Mouse (Mus musculus) limb, embryonic 14.5 days (tissue): ENCODE results near the gene Card19. TPM values are rescaled to one million over a fixed set of nuclear protein-coding genes. Genes with fewer than 3 reads are reported as not detected.
A peak's percentile ranks its signal among the peaks of the same experiment; 100 is the strongest.

ENCODE experiments used
- ATAC-seq: fragments of 200-750 bp; cut with Nextera tagmentation; 2 replicates; pipeline ENCODE4 v1.8.0; 2017; ENCODE audit warnings: low read depth, moderate number of reproducible peaks, moderate TSS enrichment; ENCODE audit not compliant: low FRiP score
- DNase-seq: peaks from one replicate; pipeline ENCODE4 v3.0.0-alpha.2; 2015; ENCODE audit warnings: low spot score
- H3K27ac ChIP-seq: fragments of 300-500 bp; sonication (generic); replicated peaks from 2 replicates; pipeline ENCODE4 v1.5.1; 2014; ENCODE audit warnings: low read depth, mild to moderate bottlenecking, low read length, moderate library complexity, mixed read lengths
- H3K27me3 ChIP-seq: fragments of 300-500 bp; sonication (generic); 2 replicates; pipeline ENCODE4 v1.6.1; 2014; ENCODE audit warnings: low read length, mixed read lengths; ENCODE audit not compliant: control insufficient read depth, insufficient read depth
- H3K36me3 ChIP-seq: fragments of 300-500 bp; sonication (generic); 2 replicates; pipeline ENCODE4 v1.6.1; 2014; ENCODE audit warnings: mild to moderate bottlenecking, low read length, moderate library complexity, mixed read lengths; ENCODE audit not compliant: control insufficient read depth, insufficient read depth
- H3K4me1 ChIP-seq: fragments of 300-500 bp; sonication (generic); 2 replicates; pipeline ENCODE4 v1.6.1; 2014; ENCODE audit warnings: antibody characterized with exemption, low read length, mixed read lengths; ENCODE audit not compliant: control insufficient read depth, insufficient read depth
- H3K4me2 ChIP-seq: fragments of 300-500 bp; sonication (generic); replicated peaks from 2 replicates; pipeline ENCODE4 v1.6.1; 2014; ENCODE audit warnings: low read depth, mild to moderate bottlenecking, low read length, moderate library complexity; ENCODE audit not compliant: severe bottlenecking
- H3K4me3 ChIP-seq: fragments of 300-500 bp; sonication (generic); replicated peaks from 2 replicates; pipeline ENCODE4 v1.5.1; 2014; ENCODE audit warnings: low read length
- H3K9ac ChIP-seq: fragments of 300-500 bp; sonication (generic); 2 replicates; pipeline ENCODE4 v1.6.1; 2014; ENCODE audit warnings: mild to moderate bottlenecking, low read depth, low read length, moderate library complexity; ENCODE audit not compliant: severe bottlenecking
- H3K9me3 ChIP-seq: fragments of 300-500 bp; sonication (generic); 2 replicates; pipeline ENCODE4 v1.6.1; 2016; ENCODE audit warnings: low read length; ENCODE audit not compliant: control insufficient read depth
- POLR2A ChIP-seq: fragments of 200-500 bp; IDR thresholded peaks from 2 replicates; pipeline ENCODE4 v1.8.0; 2012; ENCODE audit warnings: inconsistent platforms, mild to moderate bottlenecking, moderate library complexity, borderline replicate concordance; ENCODE audit not compliant: insufficient read depth, insufficient read length; ENCODE audit errors: extremely low read depth
- WGBS: fragments of 180-500 bp; shearing (Covaris S2); extraction: QIAGEN DNeasy Blood & Tissue Kit; methylation state at CpG from one replicate; pipeline ENCODE4 v1.1.7; 2014; 5-methylcytosine and 5-hydroxymethylcytosine counted together
- polyA plus RNA-seq, 2 experiments: library from polyadenylated mRNA; depleted of rRNA in 1 of 2; stranded (reverse) in 1 of 2; unstranded in 1 of 2; fragments of >200 nt; fragmentation: Nextera tagmentation in 1 of 2; extraction: Ambion mirVana in 1 of 2; gene quantifications; 2 replicates each; pipeline versions ENCODE4 v1.2.1 to v1.2.3; 2012 to 2014

Card19 gene
- 71.3 and 93.1 TPM in 2 replicates for polyA plus RNA-seq (2012; rRNA removed)
- 67.1 and 71.4 TPM in 2 replicates for polyA plus RNA-seq (2014; fragmentation: Nextera tagmentation; extraction: Ambion mirVana)

DNA sequence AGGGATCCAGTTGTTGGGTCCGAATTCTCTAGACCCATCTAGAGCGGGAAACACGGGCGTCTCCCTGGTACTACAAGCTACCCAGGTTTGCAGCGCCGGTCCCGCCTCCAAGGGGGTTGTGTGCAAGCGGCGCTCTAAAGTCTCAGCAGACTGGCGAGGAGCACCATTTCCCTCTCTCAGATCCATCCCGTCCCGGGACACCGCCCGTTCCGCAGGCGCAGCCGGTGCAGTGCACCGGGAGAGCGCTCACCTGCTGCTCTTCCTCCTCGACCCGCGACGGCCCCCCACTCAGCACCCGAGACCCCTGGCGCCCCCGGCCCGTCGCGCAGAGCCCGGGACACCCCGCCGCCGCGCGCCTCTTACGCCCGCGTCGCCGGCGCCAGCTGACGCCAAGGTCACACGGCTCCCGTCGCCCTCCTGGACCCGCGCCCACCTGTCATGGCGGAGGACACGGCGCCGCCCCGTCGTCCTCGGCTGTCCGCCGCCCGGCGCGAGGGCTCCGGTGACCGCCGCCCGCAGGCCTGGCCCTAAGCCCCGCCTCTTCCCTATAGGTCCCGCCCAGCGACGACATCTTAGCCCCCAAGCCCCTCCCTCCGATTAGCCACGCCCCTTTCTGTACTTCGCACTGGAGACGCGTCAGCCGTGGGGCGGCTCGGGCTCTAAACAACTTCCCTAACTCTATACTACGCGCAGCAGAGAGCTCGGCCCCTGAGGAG lies at the start of gene Card19:
Gene Card19, minus strand, starts transcription at position 534 of the 716 bp plus-strand sequence.
- H3K4me1 ChIP-seq: peaks cover 23% of the 10 kb centered on the region
- 0 out of 2 replicates have a peak, but pooled peaks have one; percentile 8 for TF ChIP-seq POLR2A

GRCm38 (mm10) chr13:49260036-49260722 lies 44.3 kb upstream of the Card19 start:
- DNase-seq (no peak), ATAC-seq (no peak)
- Histone ChIP-seq H3K27me3 (no peaks in the 10 kb centered on the region), H3K4me2 (no peak overlapping the region), H3K9ac (no peak overlapping the region), H3K4me1 (0 out of 2 replicates have a peak, but pooled peaks cover 2% of the 10 kb centered on the region), H3K9me3 (no peaks in the 10 kb centered on the region), H3K27ac (no peak overlapping the region), H3K36me3 (no peaks in the 10 kb centered on the region), H3K4me3 (no peak overlapping the region)
- 48% methylated on average over 15 of the region's 15 CpGs for WGBS
- TF ChIP-seq POLR2A: no peak

More for the DNA sequence above, at the start of gene Card19:
- Histone ChIP-seq H3K4me2 (peak within 1 kb of the TSS; percentile 55), H3K4me3 (peak within 1 kb of the TSS; percentile 91), H3K27ac (peak within 1 kb of the TSS; percentile 67), H3K36me3 (no peaks in the 10 kb centered on the region), H3K9me3 (no peaks in the 10 kb centered on the region), H3K9ac (peak within 1 kb of the TSS; percentile 85), H3K27me3 (no peaks in the 10 kb centered on the region)
- ATAC-seq: peak; percentile 94
- peak; percentile 96 for DNase-seq
- WGBS: 1% methylated on average over 66 of the region's 78 CpGs

GRCm38 (mm10) chr13:49257819-49258313 lies 42.0 kb upstream of the Card19 start:
- H3K36me3 ChIP-seq: no peaks in the 10 kb centered on the region
- H3K27ac ChIP-seq: no peak overlapping the region
- no peak for ATAC-seq
- no peak overlapping the region for H3K4me2 ChIP-seq
- H3K9me3 ChIP-seq: no peaks in the 10 kb centered on the region
- H3K4me1 ChIP-seq: 0 out of 2 replicates have a peak, but pooled peaks cover 2% of the 10 kb centered on the region
- no peaks in the 10 kb centered on the region for H3K27me3 ChIP-seq
- no peak overlapping the region for H3K4me3 ChIP-seq
- H3K9ac ChIP-seq: no peak overlapping the region
- WGBS: 73% methylated on average over 3 of the region's 3 CpGs
- TF ChIP-seq POLR2A: no peak
- no peak for DNase-seq

- ATAC-seq (no peak), DNase-seq (no peak)
- Histone ChIP-seq H3K27me3 (peaks cover 12% of the 10 kb centered on the region), H3K4me1 (0 out of 2 replicates have a peak, but pooled peaks cover 2% of the 10 kb centered on the region), H3K4me3 (no peak overlapping the region), H3K36me3 (no peaks in the 10 kb centered on the region), H3K9ac (no peak overlapping the region), H3K27ac (no peak overlapping the region), H3K4me2 (no peak overlapping the region), H3K9me3 (no peaks in the 10 kb centered on the region)
- 87% methylated on average over 13 of the region's 13 CpGs for WGBS
- no peak for TF ChIP-seq POLR2A
Observed at GRCm38 (mm10) chr13:49252746-49253145, 36.9 kb upstream of the Card19 start.

DNA sequence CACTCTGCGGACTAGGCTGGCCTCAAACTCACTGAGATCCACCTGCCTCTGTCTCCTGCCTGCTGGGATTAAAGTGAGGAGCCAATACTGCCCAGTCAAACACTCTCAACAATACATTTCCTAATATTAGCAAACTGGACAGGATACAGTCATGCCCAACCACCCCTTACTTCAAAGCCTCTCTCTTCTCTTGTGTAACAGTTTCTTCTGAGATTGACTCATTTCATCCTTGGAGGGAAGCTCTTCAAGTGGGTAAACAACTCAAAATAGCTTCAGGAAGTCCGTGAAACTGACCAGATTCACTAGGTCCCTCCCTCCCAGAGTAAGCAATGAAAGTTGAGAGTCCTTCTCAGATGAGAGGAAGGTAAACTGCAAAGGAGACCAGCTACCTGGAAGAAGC lies 36.3 kb upstream of the Card19 start:
- Histone ChIP-seq H3K4me2 (no peak overlapping the region), H3K27me3 (peaks cover 18% of the 10 kb centered on the region), H3K36me3 (no peaks in the 10 kb centered on the region), H3K4me1 (no peaks in the 10 kb centered on the region), H3K4me3 (no peak overlapping the region), H3K9me3 (no peaks in the 10 kb centered on the region), H3K27ac (no peak overlapping the region), H3K9ac (no peak overlapping the region)
- 74% methylated on average over 2 of the region's 2 CpGs for WGBS
- no peak for DNase-seq
- no peak for TF ChIP-seq POLR2A
- ATAC-seq: no peak
